Comparison of ENCODE assay signal across 9 mouse cellular contexts in genomic region chr15:99865942-99866341, GRCm38 (mm10). TPM values are rescaled to one million over a fixed set of nuclear protein-coding genes. Genes with fewer than 3 reads are reported as not detected.
DNase-seq lines count a peak whose midpoint lies in the region; ATAC-seq and TF ChIP-seq lines count a peak whose summit lies in the region.
"Had no signal": no experiment of that assay in that cellular context is flagged by ENCODE, and none has a peak within 500 bp of the region (broad histone marks: within the 10 kb centered on the region; RNA-seq: fewer than 3 reads in every experiment).

No protein-coding gene starts in this region.

- no peak overlapping the region for H3K27ac ChIP-seq in heart, embryonic 12.5 days (ENCODE audit: poor library complexity, severe bottlenecking)
- H3K27ac ChIP-seq in intestine, embryonic 14.5 days (ENCODE audit: low read depth): peak overlapping the region; percentile 76
- H3K27ac ChIP-seq in lung, embryonic 14.5 days (ENCODE audit: low read depth): peak overlapping the region; percentile 9; the same call in 1 of the 2 replicates

- DNase-seq in heart, adult 11 months: peak; percentile 96
- DNase-seq in adrenal gland, postnatal 10 days: peak; percentile 75
- no peak for DNase-seq in intestine, embryonic 14.5 days (ENCODE audit: low spot score)
- peak; percentile 53 for DNase-seq in lung, embryonic 14.5 days
- DNase-seq in neural tube, embryonic 10.5 days (ENCODE audit: extremely low spot score, low spot score): no peak
- DNase-seq in spleen, adult 18-20 months: no peak

- no peak overlapping the region for H3K9ac ChIP-seq in heart, embryonic 12.5 days
- no peak overlapping the region for H3K9ac ChIP-seq in intestine, embryonic 14.5 days (ENCODE audit: low read length)
- H3K9ac ChIP-seq in lung, embryonic 14.5 days: no peak overlapping the region

- H3K4me3 ChIP-seq in heart, embryonic 12.5 days: no peak overlapping the region
- no peak overlapping the region for H3K4me3 ChIP-seq in intestine, embryonic 14.5 days (ENCODE audit: low read depth, low read length)
- H3K4me3 ChIP-seq in lung, embryonic 14.5 days (ENCODE audit: low read depth, low read length): no peak overlapping the region

- H3K4me1 ChIP-seq in heart, embryonic 12.5 days (replicated peaks): 0 out of 2 replicates have a peak, but pooled peaks cover 15% of the 10 kb centered on the region
- peaks cover 13% of the 10 kb centered on the region; the same call in 1 of the 2 replicates for H3K4me1 ChIP-seq in intestine, embryonic 14.5 days (replicated peaks; ENCODE audit: control insufficient read depth, insufficient read depth, low read length)
- peaks cover 7% of the 10 kb centered on the region for H3K4me1 ChIP-seq in lung, embryonic 14.5 days (ENCODE audit: insufficient read depth)

- 40% methylated on average over 5 of the region's 5 CpGs for WGBS in heart, embryonic 12.5 days
- 38% methylated on average over 5 of the region's 5 CpGs for WGBS in intestine, embryonic 14.5 days
- 31% methylated on average over 5 of the region's 5 CpGs for WGBS in lung, embryonic 14.5 days

- TF ChIP-seq CTCF in lung, embryonic 14.5 days (IDR thresholded peaks at IDR 0.05; ENCODE audit: low read depth): no peak

- no peaks in the 10 kb centered on the region for H3K36me3 ChIP-seq in heart, embryonic 12.5 days
- no peaks in the 10 kb centered on the region for H3K36me3 ChIP-seq in intestine, embryonic 14.5 days (ENCODE audit: control insufficient read depth, insufficient read depth, low read length)
- no peaks in the 10 kb centered on the region for H3K36me3 ChIP-seq in lung, embryonic 14.5 days (ENCODE audit: insufficient read depth)
- H3K36me3 ChIP-seq: G1E had no signal

- no peaks in the 10 kb centered on the region for H3K9me3 ChIP-seq in heart, embryonic 12.5 days (replicated peaks)
- H3K9me3 ChIP-seq in intestine, embryonic 14.5 days (ENCODE audit: control insufficient read depth, low read length): no peaks in the 10 kb centered on the region
- H3K9me3 ChIP-seq in lung, embryonic 14.5 days (ENCODE audit: low read depth, low read length): no peaks in the 10 kb centered on the region
- H3K9me3 ChIP-seq: G1E had no signal

- H3K4me2 ChIP-seq in heart, embryonic 12.5 days: no peak overlapping the region
- peak overlapping the region; percentile 31; the same call in 1 of the 2 replicates for H3K4me2 ChIP-seq in intestine, embryonic 14.5 days (ENCODE audit: low read length)
- peak overlapping the region; percentile 28; the same call in 1 of the 2 replicates for H3K4me2 ChIP-seq in lung, embryonic 14.5 days

- no peaks in the 10 kb centered on the region for H3K27me3 ChIP-seq in heart, embryonic 12.5 days (replicated peaks)
- H3K27me3 ChIP-seq in intestine, embryonic 14.5 days (replicated peaks; ENCODE audit: control insufficient read depth, insufficient read depth, low read length): no peaks in the 10 kb centered on the region
- no peaks in the 10 kb centered on the region for H3K27me3 ChIP-seq in lung, embryonic 14.5 days (ENCODE audit: insufficient read depth, low read length)

- ATAC-seq in heart, embryonic 12.5 days (ENCODE audit: insufficient number of reproducible peaks, low FRiP score): no peak
- ATAC-seq in intestine, embryonic 14.5 days (replicated peaks; ENCODE audit: low FRiP score, low TSS enrichment, low read depth): peak; percentile 25; the same call in 1 of the 2 replicates
- ATAC-seq in lung, embryonic 14.5 days (ENCODE audit: insufficient read depth): peak; percentile 17; the same call in 1 of the 2 replicates
- ATAC-seq in megakaryocyte-erythroid progenitor cell, adult 5-6 weeks (replicated peaks; ENCODE audit: low FRiP score, low TSS enrichment, poor library complexity, severe bottlenecking): no peak

RNA-seq across cellular contexts. Expression of gene Lima1, which starts 9.3 kb away (rescaled TPM):
- 24.6 and 25.5 TPM in 2 replicates for polyA plus RNA-seq in heart, embryonic 12.5 days (2016; fragmentation: Nextera tagmentation; extraction: Ambion mirVana)
- total RNA-seq in adrenal gland, postnatal 10 days (2021): 10 to 100 TPM; 37.7 to 39.7 TPM
- polyA plus RNA-seq in intestine, embryonic 14.5 days (2014; fragmentation: Nextera tagmentation; extraction: Ambion mirVana): 80.3 and 87.9 TPM in 2 replicates
- polyA plus RNA-seq in lung, embryonic 14.5 days (2014; fragmentation: Nextera tagmentation; extraction: Ambion mirVana): 41.1 and 42.8 TPM in 2 replicates
- total RNA-seq in megakaryocyte-erythroid progenitor cell, adult 5-6 weeks (2014; fragmentation: Nextera tagmentation): 0.09 TPM in 1 of 2 replicates, not detected in the other
- total RNA-seq in megakaryocyte-erythroid progenitor cell, adult 5-6 weeks (2017): 0.11 TPM in 1 of 2 replicates, not detected in the other

Comparison
In these comparisons a context has a peak if more than half of its experiments do, and no peak if none do; other contexts are left out.
1. DNase-seq: peak in heart, adult 11 months (single experiment), adrenal gland, postnatal 10 days (single experiment) and lung, embryonic 14.5 days (single experiment); none in intestine, embryonic 14.5 days (single experiment), neural tube, embryonic 10.5 days (single experiment) and spleen, adult 18-20 months (0 of 2).
2. ATAC-seq: peak in intestine, embryonic 14.5 days (single experiment) and lung, embryonic 14.5 days (single experiment); none in heart, embryonic 12.5 days (single experiment) and megakaryocyte-erythroid progenitor cell, adult 5-6 weeks (single experiment).